Mouse (Mus musculus): ENCODE measurements at regions not wholly inside any gene's neighbourhood (a gene's known extent, or its start where the extent isn't known, plus 50 kb on each side); places are given as distances from the start of the nearest gene placed in this dataset.

GRCm38 (mm10) chr13:101095057-101095831, 262.0 kb upstream of the Slc30a5 start:
- Histone ChIP-seq H3K4me3 (ENCODE audit: low read depth, low read length) (no peak overlapping the region), H3K36me3 (ENCODE audit: control insufficient read depth, insufficient read depth) (no peaks in the 10 kb centered on the region), H3K27me3 (replicated peaks; ENCODE audit: control insufficient read depth, insufficient read depth, low read length) (no peaks in the 10 kb centered on the region), H3K9ac (ENCODE audit: low read depth, low read length) (no peak overlapping the region), H3K4me2 (replicated peaks; ENCODE audit: low read depth) (no peak overlapping the region), H3K27ac (ENCODE audit: low read depth, low read length) (no peak overlapping the region), H3K4me1 (replicated peaks; ENCODE audit: control insufficient read depth, insufficient read depth, low read length) (no peaks in the 10 kb centered on the region), H3K9me3 (ENCODE audit: control insufficient read depth) (no peaks in the 10 kb centered on the region)
- no peak for TF ChIP-seq CTCF (IDR thresholded peaks at IDR 0.05; ENCODE audit: low read depth)
- WGBS = 60% methylated on average over 6 of the region's 6 CpGs
- peak; percentile 59; the same call in 1 of the 2 replicates for ATAC-seq

- no peak for ATAC-seq
- H3K4me2 ChIP-seq (replicated peaks; ENCODE audit: low read depth) = no peak overlapping the region
- whole genome bisulfite sequencing = 78% methylated on average over 10 of the region's 10 CpGs
- H3K9ac ChIP-seq (ENCODE audit: low read depth, low read length) = no peak overlapping the region
- no peak overlapping the region for H3K27ac ChIP-seq (ENCODE audit: low read depth, low read length)
- no peak overlapping the region for H3K4me3 ChIP-seq (ENCODE audit: low read depth, low read length)
- no peaks in the 10 kb centered on the region for H3K27me3 ChIP-seq (replicated peaks; ENCODE audit: control insufficient read depth, insufficient read depth, low read length)
- H3K9me3 ChIP-seq (ENCODE audit: control insufficient read depth) = no peaks in the 10 kb centered on the region
- H3K4me1 ChIP-seq (replicated peaks; ENCODE audit: control insufficient read depth, insufficient read depth, low read length) = no peaks in the 10 kb centered on the region
- TF ChIP-seq CTCF (IDR thresholded peaks at IDR 0.05; ENCODE audit: low read depth) = no peak
- H3K36me3 ChIP-seq (ENCODE audit: control insufficient read depth, insufficient read depth) = no peaks in the 10 kb centered on the region
Observed at GRCm38 (mm10) chr13:101092743-101093131, 259.5 kb upstream of the Slc30a5 start.

- Histone ChIP-seq H3K36me3 (ENCODE audit: control insufficient read depth, insufficient read depth) (no peaks in the 10 kb centered on the region), H3K4me1 (replicated peaks; ENCODE audit: control insufficient read depth, insufficient read depth, low read length) (no peaks in the 10 kb centered on the region), H3K4me3 (ENCODE audit: low read depth, low read length) (no peak overlapping the region), H3K27ac (ENCODE audit: low read depth, low read length) (no peak overlapping the region), H3K4me2 (replicated peaks; ENCODE audit: low read depth) (no peak overlapping the region), H3K27me3 (replicated peaks; ENCODE audit: control insufficient read depth, insufficient read depth, low read length) (no peaks in the 10 kb centered on the region), H3K9me3 (ENCODE audit: control insufficient read depth) (no peaks in the 10 kb centered on the region), H3K9ac (ENCODE audit: low read depth, low read length) (no peak overlapping the region)
- TF ChIP-seq CTCF (IDR thresholded peaks at IDR 0.05; ENCODE audit: low read depth) = no peak
- ATAC-seq = no peak
- 85% methylated on average over 18 of the region's 18 CpGs for WGBS
Observed at GRCm38 (mm10) chr13:101092033-101092742, 259.0 kb upstream of the Slc30a5 start.

DNA sequence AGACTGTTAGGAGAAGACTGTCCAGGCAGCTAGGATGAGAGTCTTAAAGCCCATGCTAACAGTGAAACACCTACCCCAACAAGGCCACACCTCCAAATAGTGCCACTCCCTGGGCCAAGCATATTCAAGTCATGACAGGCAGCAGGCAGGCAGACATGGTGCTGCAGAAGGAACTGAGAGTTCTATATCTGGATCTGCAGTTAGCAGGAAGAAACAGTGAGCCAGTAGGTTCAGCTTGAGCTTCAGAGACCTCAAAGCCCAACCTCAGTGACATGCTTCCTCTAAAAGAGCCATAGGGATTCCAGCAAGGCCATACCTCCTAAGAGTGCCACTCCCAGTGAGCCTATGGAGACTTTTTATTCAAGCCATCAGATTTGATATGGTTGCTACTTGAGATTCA, 252.0 kb upstream of the Slc30a5 start:
- Histone ChIP-seq H3K27ac (ENCODE audit: low read depth, low read length) (no peak overlapping the region), H3K36me3 (ENCODE audit: control insufficient read depth, insufficient read depth) (no peaks in the 10 kb centered on the region), H3K27me3 (replicated peaks; ENCODE audit: control insufficient read depth, insufficient read depth, low read length) (no peaks in the 10 kb centered on the region), H3K4me1 (replicated peaks; ENCODE audit: control insufficient read depth, insufficient read depth, low read length) (no peaks in the 10 kb centered on the region), H3K9ac (ENCODE audit: low read depth, low read length) (no peak overlapping the region), H3K4me3 (ENCODE audit: low read depth, low read length) (no peak overlapping the region), H3K9me3 (ENCODE audit: control insufficient read depth) (no peaks in the 10 kb centered on the region), H3K4me2 (replicated peaks; ENCODE audit: low read depth) (no peak overlapping the region)
- TF ChIP-seq CTCF (IDR thresholded peaks at IDR 0.05; ENCODE audit: low read depth) = no peak
- no peak for ATAC-seq

GRCm38 (mm10) chr13:101084193-101084592, 251.0 kb upstream of the Slc30a5 start:
- Histone ChIP-seq H3K4me1 (replicated peaks; ENCODE audit: control insufficient read depth, insufficient read depth, low read length) (no peaks in the 10 kb centered on the region), H3K36me3 (ENCODE audit: control insufficient read depth, insufficient read depth) (no peaks in the 10 kb centered on the region), H3K4me3 (ENCODE audit: low read depth, low read length) (no peak overlapping the region), H3K27me3 (replicated peaks; ENCODE audit: control insufficient read depth, insufficient read depth, low read length) (no peaks in the 10 kb centered on the region), H3K4me2 (replicated peaks; ENCODE audit: low read depth) (no peak overlapping the region), H3K9me3 (ENCODE audit: control insufficient read depth) (no peaks in the 10 kb centered on the region), H3K9ac (ENCODE audit: low read depth, low read length) (no peak overlapping the region), H3K27ac (ENCODE audit: low read depth, low read length) (no peak overlapping the region)
- 95% methylated on average over 5 of the region's 5 CpGs for WGBS
- TF ChIP-seq CTCF (IDR thresholded peaks at IDR 0.05; ENCODE audit: low read depth) = no peak
- ATAC-seq = no peak

DNA sequence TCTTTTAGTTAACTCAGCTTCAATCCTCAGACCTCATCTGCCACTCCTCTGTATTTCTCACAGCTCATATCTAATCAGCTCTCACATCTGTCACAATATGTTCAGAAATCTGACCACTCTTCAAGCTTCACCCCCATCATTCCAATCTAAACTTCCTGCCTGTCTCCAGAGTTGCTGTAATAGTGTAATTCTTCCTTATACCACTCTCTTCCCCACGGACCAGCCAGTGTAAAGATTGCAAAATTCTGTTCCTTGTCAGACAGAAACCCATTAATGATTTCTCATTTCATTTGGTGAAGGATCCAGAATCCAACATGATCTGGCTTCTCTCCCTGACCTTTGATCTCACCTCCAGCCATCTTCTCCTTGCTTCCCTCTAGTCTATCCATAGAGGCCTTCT, 250.2 kb upstream of the Slc30a5 start:
- no peaks in the 10 kb centered on the region for H3K4me1 ChIP-seq (replicated peaks; ENCODE audit: control insufficient read depth, insufficient read depth, low read length)
- no peak for ATAC-seq
- H3K4me2 ChIP-seq (replicated peaks; ENCODE audit: low read depth) = no peak overlapping the region
- WGBS = 30% methylated on average over 1 of the region's 1 CpGs
- H3K27ac ChIP-seq (ENCODE audit: low read depth, low read length) = no peak overlapping the region
- H3K4me3 ChIP-seq (ENCODE audit: low read depth, low read length) = no peak overlapping the region
- no peaks in the 10 kb centered on the region for H3K9me3 ChIP-seq (ENCODE audit: control insufficient read depth)
- no peaks in the 10 kb centered on the region for H3K36me3 ChIP-seq (ENCODE audit: control insufficient read depth, insufficient read depth)
- no peak overlapping the region for H3K9ac ChIP-seq (ENCODE audit: low read depth, low read length)
- no peaks in the 10 kb centered on the region for H3K27me3 ChIP-seq (replicated peaks; ENCODE audit: control insufficient read depth, insufficient read depth, low read length)
- TF ChIP-seq CTCF (IDR thresholded peaks at IDR 0.05; ENCODE audit: low read depth) = no peak

Measured in intestine, postnatal 0 days (tissue).